Mouse (Mus musculus) kidney, postnatal 25 days (tissue): Measurements from ENCODE around the gene C2cd6.

Experiments
- DNase-seq, 2 experiments: peaks; one replicate each; pipeline ENCODE4 v3.0.0; 2021; ENCODE audit warnings: mixed read lengths in 2 of 2

C2cd6 gene

DNA sequence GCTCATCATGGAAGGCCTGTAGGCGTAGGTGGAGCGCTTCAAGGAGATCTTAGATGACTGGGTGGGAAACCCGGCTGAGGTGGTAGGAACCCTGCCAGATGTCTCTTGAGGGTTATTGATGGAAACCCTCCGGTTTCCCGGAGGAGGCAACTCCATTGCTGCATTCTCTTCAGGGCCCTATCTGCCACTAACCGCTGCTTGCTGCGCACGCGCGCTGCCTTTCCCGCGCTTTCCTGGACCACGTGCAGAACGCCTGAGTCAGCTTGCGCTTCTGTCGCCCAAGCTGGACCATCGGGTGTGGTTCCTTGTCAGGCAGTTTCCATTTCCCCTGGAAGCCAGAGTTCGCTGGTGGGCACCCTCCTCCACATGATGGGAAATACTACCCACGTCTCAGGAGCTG lies at the start of gene C2cd6:
TSS of gene C2cd6 (minus strand) at position 196 of the 400 bp plus-strand sequence.
- no peak for DNase-seq

DNA sequence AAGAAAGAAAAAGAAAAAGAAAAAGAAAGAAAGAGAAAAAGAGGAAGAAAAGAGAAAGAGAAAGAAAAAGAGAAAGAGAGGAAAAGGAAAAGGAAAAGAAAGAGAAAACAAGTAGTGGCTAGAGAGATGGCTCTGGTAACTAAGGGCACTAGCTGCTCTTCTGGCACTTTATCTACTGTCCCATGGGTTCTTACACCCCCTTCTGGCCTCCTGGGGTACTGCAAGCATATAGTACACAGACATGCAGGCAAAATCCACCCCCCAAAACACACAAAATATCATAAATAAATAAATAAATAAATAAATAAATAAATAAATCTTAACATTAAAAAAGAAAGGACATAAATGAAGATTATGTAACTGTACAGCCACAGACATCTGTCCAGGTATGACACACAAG lies 48.1 kb upstream of the C2cd6 start:
- peak; percentile 75 to 88 for DNase-seq

DNA sequence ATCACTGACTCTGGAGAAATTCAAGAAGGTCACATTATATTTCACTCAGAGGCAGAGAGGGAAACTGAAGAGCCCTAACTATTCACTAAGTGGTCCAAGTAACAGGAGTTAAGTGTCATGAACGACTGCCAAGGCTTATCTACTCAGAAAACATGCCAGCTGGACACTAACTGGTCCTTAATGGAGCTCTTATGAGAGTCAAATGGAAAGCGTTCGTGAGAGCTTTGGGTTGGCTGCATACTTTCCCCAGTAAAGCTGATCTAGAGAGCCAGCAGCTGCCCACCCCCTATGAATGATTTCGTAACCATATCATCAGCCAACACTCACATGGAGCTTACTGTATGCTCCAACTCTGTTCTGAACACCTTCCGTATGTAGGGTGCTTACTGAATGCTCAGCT lies 39.7 kb upstream of the C2cd6 start:
- no peak for DNase-seq

DNA sequence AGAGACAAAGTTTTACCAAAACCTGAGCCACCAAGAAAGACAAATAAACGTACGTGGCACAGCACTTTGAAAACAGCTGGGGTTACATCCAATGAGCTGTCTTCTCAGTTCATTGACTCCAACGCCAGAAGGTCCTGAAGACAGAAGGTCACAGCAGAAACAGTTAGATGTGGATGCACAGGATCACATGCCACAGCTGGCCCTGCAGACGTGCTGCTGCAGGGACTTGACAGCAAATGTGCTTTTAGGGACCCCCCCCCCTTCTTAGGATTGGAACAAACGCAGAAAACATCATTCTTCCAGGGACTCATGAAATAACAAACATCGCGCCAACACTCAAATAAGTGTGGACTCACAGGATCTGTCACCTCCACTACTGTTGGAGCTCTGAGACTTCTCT lies 34.2 kb upstream of the C2cd6 start:
- no peak for DNase-seq

DNA sequence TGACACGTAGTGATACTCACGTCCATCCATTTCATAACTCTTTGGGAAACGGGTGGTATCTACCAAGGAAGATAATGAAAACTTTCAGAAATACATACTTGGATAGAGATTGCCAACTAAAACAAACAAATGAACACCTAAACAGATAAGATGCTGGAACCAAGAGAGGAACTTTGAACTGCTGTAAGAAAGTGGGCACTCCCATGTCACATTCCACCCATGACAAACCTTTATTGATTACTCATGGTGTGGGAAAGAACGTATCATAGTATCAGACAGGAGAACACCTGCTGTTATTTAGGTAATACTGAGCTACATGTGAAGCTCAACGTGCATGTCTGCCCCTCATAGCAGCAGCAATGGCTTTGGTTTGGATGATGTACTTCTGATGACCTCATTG lies 30.9 kb upstream of the C2cd6 start:
- no peak for DNase-seq

DNA sequence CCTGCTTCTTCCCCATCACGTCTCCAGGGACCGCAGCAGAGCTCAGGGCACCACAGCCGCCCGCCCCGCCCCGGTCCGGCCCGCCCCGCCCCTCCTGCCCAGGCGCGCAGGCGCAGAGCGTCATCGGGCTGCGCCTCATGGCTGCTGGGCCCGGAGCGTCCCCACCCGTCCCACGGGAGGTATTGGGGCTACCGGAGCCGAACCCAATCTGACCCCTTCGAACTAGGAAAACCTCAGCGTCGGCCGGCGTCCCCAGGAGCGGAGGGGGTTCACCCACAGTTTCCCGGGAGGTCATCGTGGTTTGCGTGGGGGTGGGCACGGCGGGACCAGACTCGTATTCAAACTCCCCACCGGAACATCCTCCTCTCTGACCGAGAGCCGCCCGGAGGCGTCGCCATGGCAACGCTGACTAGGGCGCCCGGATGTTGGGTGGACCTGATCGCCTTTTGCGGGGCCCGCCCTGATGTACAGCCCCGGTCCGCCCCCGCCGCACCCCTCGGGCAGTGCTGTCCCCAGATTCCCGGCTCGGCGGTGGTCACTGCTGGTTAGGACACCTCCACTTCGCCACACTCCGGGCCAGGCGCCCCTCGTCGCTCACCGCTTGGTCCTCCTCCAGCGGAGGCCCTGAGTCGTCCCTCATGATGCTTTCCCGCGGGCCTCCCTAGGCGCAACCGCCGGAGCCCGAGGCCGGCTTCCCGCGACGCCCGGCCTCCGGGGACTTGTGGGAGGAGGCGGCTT lies 25.2 kb upstream of the C2cd6 start, which contains the start of gene Tmem237:
TSS of gene Tmem237 (minus strand) at position 689 of the 738 bp plus-strand sequence.
- DNase-seq = peak; percentile 93 to 96

DNA sequence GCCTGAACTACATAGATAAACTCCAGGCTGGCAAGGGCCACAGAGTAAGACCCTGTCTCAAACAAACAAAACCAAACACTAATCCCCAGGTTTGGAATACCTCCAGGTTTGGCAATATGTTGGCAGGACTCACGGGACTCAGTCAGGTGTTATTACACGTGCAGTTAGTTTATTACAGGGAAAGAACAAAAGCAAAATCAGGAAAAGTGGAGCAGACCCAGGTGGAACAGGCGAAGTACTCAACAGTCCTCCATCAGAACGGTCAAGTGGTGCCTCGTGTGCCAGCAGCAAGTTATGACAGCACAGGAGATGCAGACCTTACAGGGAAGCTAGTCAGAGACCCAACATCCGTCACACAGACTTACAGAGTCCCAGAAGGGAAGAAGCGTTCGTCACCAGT lies 15.8 kb upstream of the C2cd6 start:
- peak in 1 of 2 experiments; percentile 38 for DNase-seq

DNA sequence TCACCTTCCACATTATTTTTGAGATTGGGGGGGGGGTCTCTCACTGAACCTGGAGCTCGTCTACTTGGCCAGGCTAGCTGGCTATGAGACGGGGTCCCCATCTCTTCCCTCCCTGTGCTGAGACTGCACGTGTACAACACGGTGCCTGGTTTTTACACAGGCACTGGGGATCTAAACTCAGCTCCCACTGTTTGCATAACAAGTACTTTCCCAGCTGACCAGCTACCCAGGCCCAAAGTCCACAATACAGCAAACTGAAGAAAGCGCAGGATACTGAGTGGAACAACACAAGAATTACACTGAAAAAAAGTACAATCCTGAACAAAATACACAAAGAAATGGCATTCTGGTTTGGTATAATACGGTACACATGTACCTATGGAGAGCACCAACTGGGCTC lies 7.4 kb upstream of the C2cd6 start:
- peak; percentile 43 to 76 for DNase-seq

DNA sequence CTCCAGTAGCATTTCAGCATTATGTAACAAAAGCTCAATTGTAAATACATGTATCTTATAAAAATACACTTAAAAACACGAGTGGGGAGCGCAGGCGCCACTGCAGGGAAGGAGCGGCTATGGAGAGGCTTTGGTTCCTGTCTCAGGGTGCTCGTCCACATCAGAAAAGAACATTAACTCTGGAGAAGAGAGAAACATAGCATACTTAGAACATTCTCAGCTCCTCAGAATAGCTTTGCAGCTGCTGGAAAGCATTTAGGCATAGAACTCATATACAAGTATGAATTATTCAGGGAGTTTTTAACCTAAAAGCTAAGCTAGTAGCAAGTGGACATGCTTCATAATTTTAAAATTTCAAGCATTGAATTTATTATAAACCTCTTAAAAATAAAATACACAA lies 6.3 kb upstream of the C2cd6 start:
- DNase-seq = no peak

DNA sequence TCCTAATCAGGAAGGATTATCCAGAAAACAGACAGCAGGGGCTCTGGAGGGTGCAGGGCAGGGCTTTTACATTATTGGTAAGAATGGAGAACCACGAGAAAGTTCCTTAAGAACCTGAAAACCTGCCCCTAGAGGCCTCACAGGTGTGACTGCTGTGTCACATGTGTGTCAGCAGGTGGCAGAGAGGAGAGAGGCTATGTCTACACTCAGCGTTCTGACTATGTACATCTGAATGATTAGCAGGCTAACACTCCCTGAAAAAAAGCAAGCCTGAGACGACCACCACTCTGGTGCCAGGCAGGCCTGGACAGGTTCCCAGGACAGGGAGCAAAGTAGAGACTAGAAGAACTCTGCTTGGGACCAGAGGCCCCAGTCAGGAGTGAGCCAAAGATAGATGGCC lies 23.8 kb downstream of the C2cd6 start:
- peak; percentile 30 to 62 for DNase-seq

DNA sequence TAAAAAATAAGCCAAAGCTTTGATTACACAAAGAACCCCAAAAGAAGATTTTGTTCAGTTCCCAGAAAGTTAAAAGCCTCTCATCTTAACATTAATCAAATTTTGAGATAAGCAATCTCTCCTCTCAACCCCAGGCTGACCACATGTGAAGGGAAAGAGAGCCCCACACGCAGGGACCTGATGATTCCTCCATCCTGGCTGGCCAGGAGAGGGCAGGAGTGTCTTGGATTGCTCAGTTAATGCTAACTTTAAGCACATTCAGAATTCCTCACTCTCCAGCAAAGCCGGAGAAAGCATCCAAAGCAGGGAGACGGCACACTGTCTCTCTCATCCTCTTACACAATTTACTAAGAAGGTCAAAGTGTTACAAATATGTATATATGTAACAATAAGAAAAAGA lies 26.7 kb downstream of the C2cd6 start:
- peak; percentile 62 to 69 for DNase-seq

DNA sequence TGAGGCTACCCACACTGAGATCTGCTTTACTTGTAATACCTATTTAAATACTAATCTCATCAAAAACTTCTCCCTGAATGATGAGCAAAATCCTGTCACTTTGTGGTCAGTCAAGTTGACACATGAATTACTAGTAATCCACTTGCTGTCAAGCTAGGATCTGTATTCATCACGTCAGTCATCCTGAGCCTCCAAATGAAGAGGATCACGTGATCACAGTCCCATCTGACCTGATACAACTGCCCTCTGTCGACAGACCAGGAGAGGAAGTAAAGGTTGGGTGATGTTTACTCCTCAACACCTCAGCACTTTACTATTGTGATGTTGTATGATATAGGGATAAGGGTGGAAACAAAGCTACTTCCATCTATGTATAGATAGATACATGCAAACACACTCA lies 31.0 kb downstream of the C2cd6 start:
- no peak for DNase-seq

DNA sequence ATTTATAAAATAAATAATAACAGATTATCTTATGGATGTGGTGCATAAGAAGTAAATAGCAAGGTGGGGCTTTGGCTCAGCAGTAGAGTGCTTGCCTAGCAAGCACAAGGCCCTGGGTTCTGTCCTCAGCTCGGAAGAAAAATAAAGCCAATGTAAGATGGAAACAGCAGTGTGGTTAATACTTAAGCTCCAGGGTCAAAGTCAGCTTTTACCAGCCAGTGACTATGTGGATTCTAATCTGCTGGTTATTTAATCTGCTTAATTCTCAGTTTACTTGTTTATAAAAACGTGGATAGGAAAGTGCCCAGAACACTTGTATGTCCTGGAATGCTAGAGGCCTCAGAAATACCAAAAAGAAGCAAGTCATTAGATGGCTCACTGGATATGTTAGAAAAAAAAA lies 37.7 kb downstream of the C2cd6 start:
- peak in 1 of 2 experiments; percentile 21 for DNase-seq

DNA sequence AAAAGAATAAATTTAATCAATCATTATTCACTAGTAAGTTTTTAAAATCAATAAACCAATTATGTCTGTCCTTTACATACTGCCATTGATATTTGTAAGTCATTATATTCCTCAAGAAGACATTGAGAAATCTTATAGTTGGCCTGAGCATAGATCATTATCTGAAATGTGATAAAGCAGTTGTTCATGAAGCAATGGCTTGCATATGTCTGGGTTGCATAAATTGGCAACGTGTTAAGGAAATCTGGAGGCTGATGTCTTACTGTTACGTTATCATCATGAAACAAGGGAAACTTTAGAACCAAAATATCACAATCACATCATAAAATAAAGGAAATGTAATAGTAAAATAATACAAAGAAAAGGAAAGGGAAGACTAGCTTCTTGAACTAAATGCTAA lies 43.4 kb downstream of the C2cd6 start:
- no peak for DNase-seq

DNA sequence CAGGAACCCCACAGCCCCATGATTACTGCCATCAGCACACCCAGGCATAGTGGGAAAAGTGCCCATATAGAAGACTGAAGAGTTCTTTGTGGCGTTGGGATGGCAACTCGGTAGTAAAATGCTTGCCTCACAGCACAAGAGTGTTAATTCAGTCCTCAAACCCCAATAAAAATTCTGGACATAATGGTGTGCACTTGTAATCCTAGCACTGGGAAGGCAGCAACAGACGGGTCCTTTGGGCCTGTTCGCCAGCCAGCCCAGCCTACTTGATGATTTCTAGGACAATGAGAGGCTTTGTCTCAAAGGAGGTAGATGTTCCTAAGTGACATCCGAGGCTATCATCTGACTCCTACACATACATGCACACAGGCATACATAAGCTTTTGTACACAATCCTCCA lies 57.0 kb downstream of the C2cd6 start:
- no peak for DNase-seq

DNA sequence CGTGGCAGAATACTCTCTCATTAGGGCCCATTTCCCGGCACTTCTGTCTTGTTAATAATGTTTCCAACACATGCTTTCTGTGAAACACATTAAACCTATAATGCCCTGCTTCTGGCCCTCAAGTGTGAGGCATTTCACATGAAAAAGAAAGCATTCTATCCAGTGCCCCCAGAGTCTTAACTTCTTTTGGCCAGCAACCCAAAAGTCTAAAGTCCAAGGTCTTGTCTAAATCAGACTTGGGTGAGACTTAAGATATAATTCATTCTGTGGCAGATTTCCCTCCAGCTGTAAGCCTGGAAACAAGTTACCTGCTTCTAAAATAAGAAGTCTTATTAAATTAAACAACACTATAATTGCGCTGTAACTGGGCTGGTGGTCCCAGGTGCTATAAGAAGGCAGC lies 73.1 kb downstream of the C2cd6 start:
- peak in 1 of 2 experiments; percentile 45 for DNase-seq

DNA sequence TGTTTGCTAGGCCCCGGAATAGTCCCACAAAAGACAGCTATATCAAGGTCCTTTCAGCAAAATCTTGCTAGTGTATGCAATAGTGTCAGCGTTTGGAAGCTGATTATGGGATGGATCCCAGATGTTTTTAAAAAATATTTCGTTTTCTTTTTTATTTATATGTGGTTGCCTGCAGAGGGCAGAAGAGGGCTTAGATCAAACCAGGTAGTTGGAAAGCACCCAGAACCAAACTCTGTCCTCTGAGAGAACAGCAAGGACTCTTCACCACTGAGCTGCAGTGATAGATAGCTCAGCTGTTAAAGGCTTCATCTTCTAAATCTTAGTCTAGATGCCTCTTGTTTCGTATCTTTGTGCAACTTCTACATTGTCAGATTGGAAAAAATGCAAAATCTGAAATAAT lies 85.5 kb downstream of the C2cd6 start:
- peak; percentile 47 to 60 for DNase-seq
